Mouse (Mus musculus) midbrain, embryonic 11.5 days (tissue): Measurements from ENCODE around the gene Entpd2. TPM values are rescaled to one million over a fixed set of nuclear protein-coding genes. Genes with fewer than 3 reads are reported as not detected.

Experiments
- ATAC-seq: fragments of 200-750 bp; cut with Nextera tagmentation; 2 replicates; pipeline ENCODE4 v1.8.0; 2017; ENCODE audit warnings: moderate TSS enrichment, moderate library complexity; ENCODE audit not compliant: low FRiP score
- DNase-seq: peaks from one replicate; pipeline ENCODE4 v3.0.0; 2015; ENCODE audit warnings: low spot score; ENCODE audit errors: missing footprints
- H3K27ac ChIP-seq: fragments of 300-500 bp; sonication (generic); 2 replicates; pipeline ENCODE4 v1.5.1; 2014; ENCODE audit warnings: low read depth, low read length
- H3K27me3 ChIP-seq: fragments of 300-500 bp; sonication (generic); 2 replicates; pipeline ENCODE4 v1.6.1; 2014; ENCODE audit warnings: mild to moderate bottlenecking, low read length, moderate library complexity, mixed read lengths; ENCODE audit not compliant: control insufficient read depth, insufficient read depth
- H3K36me3 ChIP-seq: fragments of 300-500 bp; sonication (generic); 2 replicates; pipeline ENCODE4 v1.6.1; 2014; ENCODE audit warnings: mild to moderate bottlenecking, low read length, moderate library complexity, mixed read lengths; ENCODE audit not compliant: control insufficient read depth, insufficient read depth
- H3K4me1 ChIP-seq: fragments of 300-500 bp; sonication (generic); 2 replicates; pipeline ENCODE4 v1.6.1; 2014; ENCODE audit warnings: low read length; ENCODE audit not compliant: control insufficient read depth, insufficient read depth
- H3K4me2 ChIP-seq: fragments of 300-500 bp; sonication (generic); 2 replicates; pipeline ENCODE4 v1.6.1; 2014; ENCODE audit warnings: mild to moderate bottlenecking, moderate library complexity
- H3K4me3 ChIP-seq: fragments of 300-500 bp; sonication (generic); 2 replicates; pipeline ENCODE4 v1.5.1; 2014; ENCODE audit warnings: low read depth, low read length
- H3K9ac ChIP-seq: fragments of 300-500 bp; sonication (generic); 2 replicates; pipeline ENCODE4 v1.6.1; 2014; ENCODE audit warnings: low read length
- H3K9me3 ChIP-seq: fragments of 300-500 bp; sonication (generic); 2 replicates; pipeline ENCODE4 v1.6.1; 2016; ENCODE audit warnings: low read length; ENCODE audit not compliant: control insufficient read depth
- WGBS: fragments of 180-500 bp; shearing (Covaris S2); extraction: QIAGEN DNeasy Blood & Tissue Kit; methylation state at CpG from one replicate; pipeline ENCODE4 v1.1.7; 2014; 5-methylcytosine and 5-hydroxymethylcytosine counted together
- polyA plus RNA-seq: library from polyadenylated mRNA; unstranded; fragments of >200 nt; fragmentation: Nextera tagmentation; extraction: Ambion mirVana; gene quantifications from 2 replicates; pipeline ENCODE4 v1.2.1, GENCODE M21; 2014

Gene Entpd2
- polyA plus RNA-seq, 1 experiment from 2014 or later: 0.23 TPM

- H3K27ac ChIP-seq: no peak overlapping the region
- no peak overlapping the region for H3K4me2 ChIP-seq
- H3K36me3 ChIP-seq: peaks cover 16% of the 10 kb centered on the region
- WGBS: 64% methylated on average over 4 of the region's 4 CpGs
- H3K9ac ChIP-seq: no peak overlapping the region
- H3K27me3 ChIP-seq: no peaks in the 10 kb centered on the region
- H3K4me3 ChIP-seq: no peak overlapping the region
- ATAC-seq: no peak
- DNase-seq: peak; percentile 84
- no peaks in the 10 kb centered on the region for H3K9me3 ChIP-seq
- peaks cover 22% of the 10 kb centered on the region for H3K4me1 ChIP-seq
These were observed 19.1 kb upstream of the Entpd2 start for GRCm38 (mm10) chr2:25376589-25376988.

- no peak overlapping the region for H3K9ac ChIP-seq
- WGBS: 75% methylated on average over 5 of the region's 5 CpGs
These were observed 11.2 kb upstream of the Entpd2 start for GRCm38 (mm10) chr2:25384492-25384891.

GRCm38 (mm10) chr2:25391266-25391665, 4.4 kb upstream of the Entpd2 start:
- Histone ChIP-seq H3K36me3 (no peaks in the 10 kb centered on the region), H3K4me2 (no peak overlapping the region), H3K4me1 (peaks cover 5% of the 10 kb centered on the region), H3K4me3 (no peak overlapping the region), H3K9ac (no peak overlapping the region), H3K9me3 (no peaks in the 10 kb centered on the region), H3K27me3 (peaks cover 16% of the 10 kb centered on the region), H3K27ac (no peak overlapping the region)
- no peak for ATAC-seq
- WGBS: 85% methylated on average over 5 of the region's 5 CpGs
- DNase-seq: no peak

More at GRCm38 (mm10) chr2:25384492-25384891, 11.2 kb upstream of the Entpd2 start:
- ATAC-seq: no peak
- Histone ChIP-seq H3K9me3 (no peaks in the 10 kb centered on the region), H3K27me3 (no peaks in the 10 kb centered on the region), H3K4me3 (no peak overlapping the region), H3K4me2 (no peak overlapping the region), H3K27ac (no peak overlapping the region), H3K36me3 (no peaks in the 10 kb centered on the region), H3K4me1 (no peaks in the 10 kb centered on the region)
- no peak for DNase-seq

DNA sequence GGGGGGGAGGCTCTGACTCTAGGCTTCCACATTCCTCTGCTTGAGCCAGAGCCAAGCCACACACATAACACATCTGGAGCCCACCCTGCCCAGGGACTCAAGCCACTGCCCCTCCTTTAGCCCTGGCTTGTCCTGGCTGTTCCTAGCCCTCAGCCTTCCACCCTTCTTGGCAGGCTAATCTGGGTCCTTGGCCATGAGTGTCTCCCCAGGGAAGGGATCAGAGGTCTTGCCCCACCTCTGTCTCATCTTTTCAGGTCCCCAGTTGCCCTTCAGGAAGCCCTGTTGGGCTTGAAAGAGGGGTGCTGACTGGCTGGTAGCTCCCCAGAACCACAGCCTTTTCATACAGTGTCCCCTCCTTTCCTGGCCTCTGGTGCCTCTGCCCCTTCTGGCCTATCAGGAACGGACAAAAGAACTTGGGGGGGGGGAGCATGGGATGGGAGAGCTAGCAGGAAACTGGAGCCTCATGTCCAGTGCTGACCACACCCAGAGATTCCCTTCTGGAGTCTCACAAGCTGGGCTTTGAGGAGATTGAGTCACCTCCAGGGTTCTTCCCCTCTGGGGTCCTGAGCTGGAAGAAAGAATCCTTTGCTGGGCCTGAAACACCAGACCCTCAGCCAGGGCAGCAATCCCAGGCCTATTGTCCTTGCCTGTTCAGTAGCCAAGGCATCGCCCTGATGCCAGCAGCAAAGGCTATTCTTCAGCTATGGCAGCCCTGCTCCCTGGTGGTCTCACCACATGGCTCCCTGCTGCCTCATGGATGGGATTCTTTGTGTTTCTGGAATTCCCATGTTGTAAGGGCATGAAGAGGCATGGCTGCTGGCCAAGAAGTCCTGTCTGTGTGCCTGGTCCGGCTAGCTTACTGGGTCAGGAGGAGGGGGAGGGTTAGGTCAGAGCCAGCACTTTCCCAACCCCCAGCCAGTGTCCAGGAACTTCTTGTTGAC, 1.1 kb upstream of the Entpd2 start:
- H3K27me3 ChIP-seq: peaks cover 29% of the 10 kb centered on the region
- no peak overlapping the region for H3K4me3 ChIP-seq
- no peak overlapping the region for H3K9ac ChIP-seq
- no peaks in the 10 kb centered on the region for H3K36me3 ChIP-seq
- peaks cover 5% of the 10 kb centered on the region for H3K4me1 ChIP-seq
- WGBS: 46% methylated on average over 3 of the region's 3 CpGs
- no peak overlapping the region for H3K27ac ChIP-seq
- ATAC-seq (no peak), DNase-seq (no peak)
- H3K4me2 ChIP-seq: no peak overlapping the region
- no peaks in the 10 kb centered on the region for H3K9me3 ChIP-seq

- no peak for ATAC-seq
- Histone ChIP-seq H3K9ac (no peak overlapping the region), H3K27ac (no peak overlapping the region), H3K4me3 (no peak overlapping the region), H3K27me3 (peaks cover 42% of the 10 kb centered on the region), H3K4me2 (no peak overlapping the region), H3K4me1 (peaks cover 5% of the 10 kb centered on the region), H3K9me3 (no peaks in the 10 kb centered on the region), H3K36me3 (no peaks in the 10 kb centered on the region)
- 26% methylated on average over 3 of the region's 3 CpGs for WGBS
- DNase-seq: no peak
These were observed 916 bp downstream of the Entpd2 start for GRCm38 (mm10) chr2:25396597-25396983.

- no peak overlapping the region for H3K4me3 ChIP-seq
- no peaks in the 10 kb centered on the region for H3K9me3 ChIP-seq
- DNase-seq (no peak), ATAC-seq (no peak)
- peaks cover 5% of the 10 kb centered on the region for H3K4me1 ChIP-seq
- H3K27me3 ChIP-seq: peaks cover 42% of the 10 kb centered on the region
- H3K9ac ChIP-seq: no peak overlapping the region
- 73% methylated on average over 1 of the region's 1 CpGs for WGBS
- no peak overlapping the region for H3K4me2 ChIP-seq
- H3K36me3 ChIP-seq: no peaks in the 10 kb centered on the region
- H3K27ac ChIP-seq: no peak overlapping the region
These were observed 1.3 kb downstream of the Entpd2 start for GRCm38 (mm10) chr2:25397010-25397409.

DNA sequence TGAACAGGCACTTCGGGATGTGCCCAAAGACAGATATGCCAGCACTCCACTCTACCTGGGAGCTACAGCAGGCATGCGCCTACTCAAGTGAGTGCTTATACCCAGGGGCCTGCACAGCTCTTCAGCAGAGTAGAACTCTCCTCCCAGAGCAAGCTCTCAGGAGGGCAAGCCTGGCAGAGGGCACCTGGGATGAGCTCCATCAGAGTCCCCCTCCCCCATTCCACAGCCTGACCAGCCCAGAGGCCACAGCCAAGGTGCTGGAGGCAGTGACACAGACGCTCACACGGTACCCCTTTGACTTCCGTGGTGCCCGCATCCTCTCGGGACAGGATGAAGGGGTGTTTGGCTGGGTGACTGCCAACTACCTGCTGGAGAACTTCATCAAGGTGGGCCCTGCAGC, 2.4 kb downstream of the Entpd2 start:
- no peak for DNase-seq
- ATAC-seq: no peak
- no peak overlapping the region for H3K4me3 ChIP-seq
- H3K9ac ChIP-seq: no peak overlapping the region
- no peaks in the 10 kb centered on the region for H3K9me3 ChIP-seq
- peaks cover 42% of the 10 kb centered on the region for H3K27me3 ChIP-seq
- H3K27ac ChIP-seq: no peak overlapping the region
- H3K4me2 ChIP-seq: no peak overlapping the region
- WGBS: 96% methylated on average over 7 of the region's 7 CpGs
- H3K4me1 ChIP-seq: peaks cover 5% of the 10 kb centered on the region
- no peaks in the 10 kb centered on the region for H3K36me3 ChIP-seq

DNA sequence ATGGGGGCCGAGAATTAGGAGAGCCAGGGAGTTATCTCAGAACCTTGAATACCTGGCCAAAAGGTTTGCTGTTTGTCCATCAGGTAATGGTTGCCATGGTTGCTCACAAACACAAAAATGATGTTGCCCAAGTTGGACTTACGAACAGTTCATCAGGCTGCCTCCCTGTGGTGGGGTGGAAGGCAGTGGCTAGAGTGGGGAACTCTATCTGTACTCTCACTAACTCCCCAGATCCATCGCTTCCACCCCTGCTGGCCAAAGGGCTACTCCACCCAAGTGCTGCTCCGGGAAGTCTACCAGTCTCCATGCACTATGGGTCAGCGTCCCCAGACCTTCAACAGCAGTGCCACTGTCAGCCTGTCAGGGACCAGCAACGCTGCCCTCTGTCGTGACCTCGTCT, 3.4 kb downstream of the Entpd2 start, which contains the start of gene Npdc1:
Gene Npdc1 (plus strand): TSS at position 301 of the 400 bp plus-strand sequence.
- Histone ChIP-seq H3K27ac (no peak within 1 kb of the TSS), H3K36me3 (no peaks in the 10 kb centered on the region), H3K4me2 (no peak within 1 kb of the TSS), H3K27me3 (peaks cover 42% of the 10 kb centered on the region), H3K9ac (no peak within 1 kb of the TSS), H3K4me1 (peaks cover 6% of the 10 kb centered on the region), H3K4me3 (no peak within 1 kb of the TSS), H3K9me3 (no peaks in the 10 kb centered on the region)
- WGBS: 68% methylated on average over 8 of the region's 8 CpGs
- no peak for DNase-seq
- no peak for ATAC-seq

GRCm38 (mm10) chr2:25400291-25400690, 4.6 kb downstream of the Entpd2 start:
- peak overlapping the region; percentile 20 for H3K4me2 ChIP-seq
- H3K27me3 ChIP-seq: peaks cover 36% of the 10 kb centered on the region
- H3K4me1 ChIP-seq: peaks cover 10% of the 10 kb centered on the region
- H3K36me3 ChIP-seq: no peaks in the 10 kb centered on the region
- H3K27ac ChIP-seq: no peak overlapping the region
- ATAC-seq: no peak
- no peaks in the 10 kb centered on the region for H3K9me3 ChIP-seq
- no peak for DNase-seq
- no peak overlapping the region for H3K9ac ChIP-seq
- WGBS: 26% methylated on average over 16 of the region's 16 CpGs
- peak overlapping the region; percentile 9; the same call in 1 of the 2 replicates for H3K4me3 ChIP-seq
